Mouse (Mus musculus): ENCODE measurements around the gene Gm42957.
"Not testable (repeated sequence)": the region's sequence is repeated elsewhere in the genome, so short reads cannot be mapped to it uniquely, and the experiment has no call there.

The Gm42957 gene

GRCm38 (mm10) chr3:96634928-96635879, at the start of gene Gm42957, which contains the start of gene Pex11b:
Gm42957 (plus strand) TSS chr3:96635474.
Pex11b (plus strand) TSS chr3:96635376.
- DNase-seq (ENCODE audit: low spot score) = peak; percentile 88

GRCm38 (mm10) chr3:96590657-96591056, 44.6 kb upstream of the Gm42957 start:
- no peak for DNase-seq (ENCODE audit: low spot score)

DNA sequence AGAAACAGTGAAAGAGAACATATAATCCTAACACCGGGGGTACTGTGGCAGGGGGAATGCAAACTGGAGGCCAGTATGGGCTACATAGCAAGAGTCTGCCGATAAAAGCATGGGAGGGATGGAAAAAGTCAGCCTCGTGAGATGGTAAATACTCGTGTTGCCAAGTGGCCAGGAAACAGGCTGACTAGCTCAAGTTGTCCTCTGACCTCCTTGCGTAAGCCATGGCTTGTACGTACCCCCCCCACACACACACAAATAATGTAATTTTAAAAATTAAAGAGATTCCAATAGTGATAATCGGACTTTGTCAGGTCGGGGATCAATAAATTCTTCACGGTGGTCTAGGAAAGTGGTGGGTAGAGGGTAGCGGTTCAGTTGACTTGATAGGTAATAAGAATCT, 41.9 kb upstream of the Gm42957 start:
- DNase-seq (ENCODE audit: low spot score) = peak; percentile 26

DNA sequence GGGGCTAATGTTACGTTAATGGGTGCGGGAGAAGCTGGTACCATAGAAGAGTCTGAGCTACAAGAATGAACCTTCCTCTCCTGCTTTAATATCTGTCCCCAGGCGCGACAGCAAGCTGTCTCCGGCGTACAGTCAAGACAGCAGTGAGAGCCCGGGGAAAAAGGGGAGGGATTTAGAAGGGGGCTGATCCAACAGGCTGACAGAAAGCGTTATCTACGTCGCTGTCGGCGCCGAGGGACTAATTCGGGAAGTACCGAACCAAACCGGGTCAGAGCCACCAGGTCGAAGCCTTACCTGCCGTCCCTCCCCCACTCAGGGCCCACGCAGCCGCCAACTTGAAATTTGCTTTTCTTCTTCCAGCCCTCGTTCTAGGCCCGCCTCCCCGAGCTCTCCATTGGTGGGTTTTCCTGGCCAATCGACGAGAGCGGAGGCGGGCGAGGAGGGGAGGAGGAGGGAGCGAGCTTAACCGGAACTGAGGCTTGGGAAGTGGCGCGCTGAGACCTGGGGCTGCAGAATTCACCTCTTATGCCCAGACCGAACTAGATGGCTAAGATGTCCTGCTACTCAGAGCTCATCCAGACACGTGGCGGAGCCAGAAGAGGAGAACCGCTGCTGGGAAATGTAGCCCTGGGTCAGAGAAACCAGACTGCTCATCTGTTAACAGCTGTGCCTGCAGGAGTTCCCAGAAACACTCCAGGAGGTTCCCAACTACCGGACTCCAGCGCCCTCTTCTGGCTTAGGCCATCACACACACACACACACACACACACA, 41.3 kb upstream of the Gm42957 start, which contains the start of gene Polr3gl:
Polr3gl (minus strand) TSS at position 392 of the 771 bp plus-strand sequence.
- peak; percentile 95 for DNase-seq (ENCODE audit: low spot score)

DNA sequence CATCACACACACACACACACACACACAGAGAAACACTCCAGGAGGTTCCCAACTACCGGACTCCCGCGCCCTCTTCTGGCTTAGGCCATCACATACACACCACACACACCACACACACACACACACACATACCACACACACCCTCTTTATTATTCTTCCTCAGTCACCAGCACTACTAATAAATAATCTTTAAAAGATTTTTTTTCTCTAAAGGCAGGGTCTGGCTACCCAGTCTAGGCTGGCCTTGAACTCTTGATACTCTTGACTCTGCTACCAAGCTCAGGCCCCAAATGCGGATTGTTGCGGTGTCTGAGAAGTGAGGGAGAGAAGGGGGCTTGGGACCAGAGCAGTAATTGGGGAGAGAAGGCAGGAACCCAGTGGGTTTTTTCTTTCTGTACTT, 40.4 kb upstream of the Gm42957 start:
- no peak for DNase-seq (ENCODE audit: low spot score)

DNA sequence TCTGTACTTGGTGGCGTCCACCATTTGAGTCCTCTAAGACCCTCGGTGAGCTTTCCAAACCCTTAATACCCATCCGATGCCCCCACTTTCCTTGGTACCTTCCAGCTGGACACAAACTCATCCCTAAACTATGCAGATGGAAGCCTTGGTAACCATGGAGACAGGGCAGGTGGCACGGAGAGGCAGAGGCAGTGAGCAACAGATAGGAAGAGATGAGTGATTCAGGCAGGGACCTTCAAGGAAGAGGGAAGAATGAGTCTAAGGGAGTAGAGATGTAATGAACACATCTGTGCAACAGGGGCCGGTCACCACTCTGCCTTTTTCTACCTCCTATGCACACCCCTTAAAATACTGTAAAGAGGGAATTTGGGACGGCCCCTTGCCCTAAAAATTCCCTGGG, 39.6 kb upstream of the Gm42957 start:
- no peak for DNase-seq (ENCODE audit: low spot score)

- no peak for DNase-seq (ENCODE audit: low spot score)
Measured at GRCm38 (mm10) chr3:96596228-96596707, 39.0 kb upstream of the Gm42957 start, which contains the start of gene Ankrd34a. Ankrd34a (plus strand) TSS chr3:96596636.

DNA sequence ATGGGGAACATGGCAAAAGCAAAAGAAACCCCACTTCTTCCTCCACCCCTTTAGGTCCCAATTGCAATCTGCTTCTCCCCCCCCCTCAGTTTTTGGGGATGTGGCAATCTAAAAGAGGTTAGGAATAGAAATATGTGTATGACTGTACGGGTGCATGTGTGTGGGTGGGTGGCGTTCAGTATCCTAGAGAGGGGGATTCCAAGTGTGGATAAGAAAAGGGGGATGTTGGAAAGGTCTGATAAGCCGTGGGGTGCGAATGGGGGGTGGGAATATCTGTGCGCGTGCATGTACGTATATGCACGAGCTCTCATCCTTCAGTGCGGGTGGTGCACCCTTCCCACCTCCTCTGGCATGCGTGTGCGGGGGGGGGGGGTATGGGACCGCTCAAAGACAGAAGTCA, 38.4 kb upstream of the Gm42957 start:
- DNase-seq (ENCODE audit: low spot score) = no peak

DNA sequence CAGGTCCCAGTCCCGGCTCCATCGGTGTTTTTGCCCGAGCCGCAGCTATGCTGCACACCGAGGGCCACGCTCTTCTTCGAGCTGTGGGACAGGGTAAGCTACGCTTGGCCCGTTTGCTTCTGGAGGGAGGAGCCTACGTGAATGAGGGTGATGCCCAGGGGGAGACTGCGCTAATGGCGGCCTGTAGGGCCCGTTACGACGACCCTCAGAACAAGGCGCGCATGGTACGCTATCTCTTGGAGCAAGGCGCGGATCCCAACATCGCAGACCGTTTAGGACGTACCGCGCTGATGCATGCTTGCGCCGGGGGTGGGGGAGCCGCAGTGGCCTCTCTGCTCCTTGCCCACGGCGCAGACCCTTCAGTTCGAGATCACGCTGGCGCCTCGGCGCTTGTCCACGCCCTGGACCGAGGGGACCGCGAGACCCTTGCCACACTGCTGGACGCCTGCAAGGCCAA, 37.8 kb upstream of the Gm42957 start:
- peak; percentile 12 for DNase-seq (ENCODE audit: low spot score)

GRCm38 (mm10) chr3:96598156-96599068, 36.9 kb upstream of the Gm42957 start:
- DNase-seq (ENCODE audit: low spot score) = peak; percentile 66

- DNase-seq (ENCODE audit: low spot score) = no peak
Measured at GRCm38 (mm10) chr3:96599069-96599393, 36.2 kb upstream of the Gm42957 start.

GRCm38 (mm10) chr3:96599411-96599810, 35.9 kb upstream of the Gm42957 start:
- DNase-seq (ENCODE audit: low spot score) = no peak

DNA sequence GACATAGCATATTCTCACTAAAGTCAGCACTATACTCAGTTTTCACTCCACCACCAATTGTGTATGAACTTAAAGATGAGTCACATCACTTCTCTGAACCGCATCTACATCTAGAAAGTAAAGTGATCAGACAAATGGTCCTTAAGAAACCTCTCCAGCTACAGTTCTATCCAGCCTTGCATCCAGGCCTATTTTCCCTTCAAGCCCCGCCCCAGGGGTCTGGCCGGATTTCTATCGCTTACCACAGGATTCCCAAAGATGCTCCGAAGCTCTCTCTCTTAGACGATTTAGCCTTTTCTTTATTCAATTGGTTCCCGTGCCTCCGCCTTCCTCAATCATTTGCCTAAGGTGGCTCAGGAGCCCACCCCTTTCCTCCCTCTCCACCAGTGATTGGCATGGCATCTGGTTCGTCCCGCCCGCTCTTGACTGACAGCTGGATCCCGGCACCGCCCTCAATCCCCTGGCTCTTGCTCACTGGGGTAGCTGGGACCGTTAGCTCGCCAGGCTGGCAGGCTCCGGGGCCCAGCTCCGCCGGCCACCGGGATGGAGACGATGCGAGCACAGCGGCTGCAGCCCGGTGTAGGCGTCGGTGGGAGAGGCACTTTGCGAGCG, 34.5 kb upstream of the Gm42957 start, which contains the start of gene Lix1l:
Lix1l (plus strand) TSS at position 511 of the 612 bp plus-strand sequence.
- peak; percentile 95 for DNase-seq (ENCODE audit: low spot score)

DNA sequence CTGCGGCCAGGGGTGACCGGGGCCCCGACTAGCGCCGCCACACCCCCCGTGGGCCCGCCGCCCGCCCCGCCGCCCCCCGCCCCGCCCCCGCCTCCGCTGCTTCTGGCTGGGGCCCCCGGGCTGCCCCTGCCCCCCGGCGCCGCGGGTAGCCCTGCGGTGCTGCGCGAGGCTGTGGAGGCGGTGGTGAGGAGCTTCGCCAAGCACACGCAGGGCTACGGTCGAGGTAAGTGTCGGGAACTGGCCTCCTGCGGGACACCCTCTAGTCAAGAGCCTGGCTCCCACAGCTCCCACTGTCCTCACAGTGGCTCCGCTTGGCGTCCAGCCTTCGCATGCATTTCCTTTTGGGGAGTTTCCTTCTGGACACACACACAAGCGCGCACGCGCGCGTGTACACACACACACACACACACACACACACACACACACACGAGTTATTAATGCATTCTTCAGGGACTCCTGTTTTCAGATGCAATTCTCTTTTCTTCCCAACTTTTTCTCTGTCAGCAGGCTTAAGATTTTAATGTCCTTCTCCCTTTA, 34.0 kb upstream of the Gm42957 start:
- peak; percentile 66 for DNase-seq (ENCODE audit: low spot score)

GRCm38 (mm10) chr3:96601941-96602703, 33.2 kb upstream of the Gm42957 start:
- no peak for DNase-seq (ENCODE audit: low spot score)

DNA sequence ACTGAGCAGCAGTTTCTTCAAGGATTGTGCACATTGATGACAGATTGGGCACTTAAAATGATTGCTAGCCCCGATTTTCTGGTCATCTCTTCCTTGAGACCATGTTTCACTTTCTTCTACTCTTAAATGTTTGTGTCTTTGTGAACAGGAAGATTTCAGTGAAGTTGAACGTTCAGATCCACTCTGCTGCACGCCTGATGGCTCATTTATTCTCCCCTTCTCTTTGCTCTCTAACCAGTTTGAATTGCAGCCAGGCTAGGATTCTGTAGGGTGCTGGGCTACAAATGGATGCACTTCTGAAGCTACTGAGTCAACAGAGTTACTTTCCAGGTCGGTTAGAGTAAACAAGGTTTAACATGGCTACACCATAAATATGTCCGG, 32.6 kb upstream of the Gm42957 start:
- no peak for DNase-seq (ENCODE audit: low spot score)

DNA sequence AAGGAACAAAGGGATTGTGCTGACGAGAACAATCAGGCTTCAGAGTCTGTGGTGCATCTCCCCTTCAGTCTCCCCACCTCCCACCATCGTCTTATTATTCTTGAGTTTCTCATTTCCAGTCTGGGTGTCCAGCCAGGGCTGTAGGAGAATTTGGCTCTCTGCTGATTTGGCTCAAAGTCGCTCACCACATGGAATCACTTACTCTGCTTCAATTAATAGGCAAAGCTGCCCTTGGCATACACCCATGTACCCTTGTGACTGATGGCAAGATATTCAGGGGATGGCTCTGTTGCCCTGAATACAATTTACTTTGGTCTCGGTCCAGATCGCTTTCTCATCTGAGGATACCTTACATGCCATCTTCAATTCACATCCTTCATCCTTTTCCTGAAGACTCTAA, 32.0 kb upstream of the Gm42957 start:
- DNase-seq (ENCODE audit: low spot score) = no peak

- not testable (repeated sequence) for DNase-seq (ENCODE audit: low spot score)
Measured at GRCm38 (mm10) chr3:96606007-96606406, 29.3 kb upstream of the Gm42957 start.

DNA sequence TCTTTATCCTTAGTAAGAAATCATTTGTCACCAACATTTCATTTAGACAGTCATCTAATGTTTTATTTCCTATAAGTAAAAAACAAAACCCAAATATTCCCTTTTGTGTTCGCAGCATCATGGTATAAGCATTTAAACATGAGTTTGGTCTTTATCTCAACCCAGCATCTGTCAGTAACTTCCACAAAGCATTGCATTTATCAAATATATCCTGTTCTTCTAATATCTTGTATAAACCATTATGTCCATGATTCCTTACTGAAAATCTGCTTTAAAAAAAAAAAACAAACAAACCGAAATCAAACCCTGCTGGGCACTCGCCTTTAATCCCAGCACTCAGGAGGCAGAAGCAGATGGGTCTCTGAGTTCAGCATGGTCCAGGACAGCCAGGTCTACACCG, 28.7 kb upstream of the Gm42957 start:
- no peak for DNase-seq (ENCODE audit: low spot score)

GRCm38 (mm10) chr3:96617941-96618340, 17.3 kb upstream of the Gm42957 start:
- DNase-seq (ENCODE audit: low spot score) = no peak
